Mouse (Mus musculus) cerebellum, adult (tissue): ENCODE data around the gene Gba2.
A peak's percentile ranks its signal among the peaks of the same experiment; 100 is the strongest.

Experiments used
- ATAC-seq: cut with Nextera tagmentation; 2 replicates; pipeline ENCODE4 v1.9.2; 2017; ENCODE audit warnings: mild to moderate bottlenecking, moderate library complexity, mixed read lengths; ENCODE audit not compliant: insufficient number of reproducible peaks, low FRiP score, low TSS enrichment

The Gba2 gene

DNA sequence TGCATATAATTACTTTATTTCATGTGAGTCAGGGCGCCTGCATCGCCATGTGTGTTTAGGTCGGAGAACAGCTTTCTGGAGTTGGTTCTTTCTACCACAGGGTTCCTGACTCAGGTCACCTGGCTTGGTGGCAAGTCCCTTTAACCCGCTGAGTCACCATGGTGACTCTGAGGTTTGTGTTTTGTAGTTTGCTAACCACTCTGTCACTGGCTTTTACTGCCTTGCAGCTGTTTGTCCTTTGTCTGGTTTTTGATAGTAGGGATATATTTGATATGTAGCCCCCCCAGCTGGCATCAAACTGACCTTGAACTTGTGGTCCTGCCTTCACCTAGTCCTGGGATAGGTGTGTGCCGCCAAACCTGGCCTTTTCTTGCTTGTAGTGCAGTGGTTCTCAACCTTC, 3.6 kb upstream of the Gba2 start:
- no peak for ATAC-seq

GRCm38 (mm10) chr4:43581381-43581780, 2.7 kb upstream of the Gba2 start:
- ATAC-seq, result no peak

DNA sequence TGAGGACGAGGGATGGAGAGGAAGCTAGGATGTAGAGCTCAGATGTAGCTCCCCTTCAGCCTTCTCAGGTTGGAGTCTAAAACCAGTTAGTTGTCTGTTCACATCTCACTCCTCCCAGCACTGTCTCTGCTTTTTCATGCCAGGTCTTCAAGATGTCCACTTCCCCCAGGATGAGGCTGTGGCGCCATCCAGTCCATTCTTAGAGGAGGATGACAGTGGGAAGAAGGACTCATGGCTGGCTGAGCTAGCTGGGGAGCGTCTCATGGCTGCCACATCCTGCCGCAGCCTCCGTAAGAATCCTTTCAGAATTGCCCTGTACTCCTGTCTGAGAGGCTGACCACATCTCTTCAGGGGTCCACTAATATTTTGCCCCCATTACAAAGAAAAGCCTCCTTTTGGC, 2.0 kb upstream of the Gba2 start:
- ATAC-seq, result no peak

GRCm38 (mm10) chr4:43579731-43580130, 1.1 kb upstream of the Gba2 start:
- no peak for ATAC-seq

DNA sequence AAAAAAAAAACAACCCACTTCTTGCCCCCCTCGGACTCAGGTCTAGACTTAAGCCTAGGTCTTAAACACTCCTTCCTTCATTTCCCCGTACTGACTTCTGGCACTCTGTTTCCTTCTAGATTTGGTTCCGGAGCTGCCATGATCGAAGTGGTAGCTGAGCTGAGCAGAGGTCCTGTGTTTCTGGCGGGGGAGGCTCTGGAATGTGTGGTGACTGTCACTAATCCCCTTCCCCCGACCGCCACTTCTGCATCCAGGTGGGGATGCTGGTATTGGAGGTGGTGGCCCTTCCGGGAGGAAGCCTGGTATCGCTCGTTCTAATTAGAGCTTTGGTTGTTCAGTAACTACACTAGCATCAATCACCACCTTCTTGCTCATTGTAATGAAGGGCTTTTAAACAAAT, 583 bp upstream of the Gba2 start:
- ATAC-seq, result no peak

DNA sequence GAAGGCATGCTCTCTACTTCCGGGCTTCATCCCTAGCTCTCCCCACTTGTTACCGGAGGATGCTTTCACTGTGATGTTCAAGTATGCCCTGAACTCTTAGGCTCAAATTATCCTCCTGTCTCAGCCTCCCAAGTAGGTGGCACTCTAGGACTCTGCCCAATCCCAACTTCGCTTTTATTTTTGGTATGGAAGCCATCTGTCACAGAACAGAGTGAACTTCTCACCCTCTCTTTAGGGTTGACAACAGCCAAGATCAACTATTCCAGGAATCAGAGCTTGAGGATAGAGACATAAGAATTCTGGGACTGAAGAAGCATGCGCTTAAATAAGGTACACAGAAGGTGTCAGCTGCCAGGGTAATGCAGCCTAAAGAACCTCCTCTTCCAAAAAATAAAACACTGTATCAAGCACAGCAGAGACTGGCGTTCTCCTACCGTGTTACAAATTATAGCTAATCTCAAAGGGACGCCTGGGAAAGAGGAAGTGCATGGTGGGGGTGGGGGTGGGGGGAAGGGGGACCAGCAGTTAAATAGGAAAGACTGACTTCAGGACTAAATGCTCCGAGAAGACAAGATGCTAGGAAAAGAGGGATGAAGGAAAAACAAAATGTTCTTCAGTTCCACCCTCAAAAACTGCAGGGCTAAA, 1.3 kb downstream of the Gba2 start:
- no peak for ATAC-seq

DNA sequence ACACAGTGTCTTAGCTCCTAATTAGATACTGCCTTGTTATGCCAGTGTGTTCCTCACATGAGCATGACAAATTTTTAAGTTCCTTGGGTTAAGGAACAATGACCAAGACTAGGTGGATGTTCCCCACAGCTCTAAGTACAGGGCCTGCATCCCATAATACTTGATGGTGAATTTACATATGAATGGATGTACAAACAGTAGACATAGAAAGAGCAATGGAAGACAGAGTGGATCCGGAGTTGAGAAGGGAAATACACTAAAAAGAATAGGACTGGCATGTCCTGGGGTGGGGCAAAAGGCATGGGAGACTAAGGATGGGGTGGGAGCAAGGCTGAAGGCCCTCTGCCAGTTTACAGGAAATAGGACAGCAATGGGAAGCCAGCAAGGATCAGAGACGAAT, 3.3 kb downstream of the Gba2 start:
- ATAC-seq, result no peak

GRCm38 (mm10) chr4:43573561-43573960, 5.1 kb downstream of the Gba2 start:
- no peak for ATAC-seq

- no peak for ATAC-seq
Observed at GRCm38 (mm10) chr4:43571395-43572045, 7.2 kb downstream of the Gba2 start.

DNA sequence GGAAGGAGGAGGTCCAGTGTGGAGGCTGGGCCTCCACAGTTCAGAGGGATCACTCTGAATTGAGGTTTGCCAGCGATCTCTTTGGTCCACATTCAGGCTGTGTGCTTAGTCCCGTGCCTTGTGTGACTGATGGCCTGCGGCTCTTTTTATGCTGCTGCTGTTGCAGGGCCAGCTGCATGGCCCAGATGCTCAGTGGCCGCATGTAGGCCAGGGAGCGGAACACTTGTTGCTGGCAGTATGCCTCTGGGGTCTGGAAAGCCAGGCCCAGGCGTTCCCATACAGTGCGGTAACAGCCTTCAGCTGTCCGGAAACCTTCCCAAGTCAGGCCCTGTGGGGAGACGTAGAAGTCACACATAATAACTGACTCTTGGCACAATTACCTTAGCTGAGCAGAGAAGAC, 11.5 kb downstream of the Gba2 start:
- ATAC-seq, result no peak

DNA sequence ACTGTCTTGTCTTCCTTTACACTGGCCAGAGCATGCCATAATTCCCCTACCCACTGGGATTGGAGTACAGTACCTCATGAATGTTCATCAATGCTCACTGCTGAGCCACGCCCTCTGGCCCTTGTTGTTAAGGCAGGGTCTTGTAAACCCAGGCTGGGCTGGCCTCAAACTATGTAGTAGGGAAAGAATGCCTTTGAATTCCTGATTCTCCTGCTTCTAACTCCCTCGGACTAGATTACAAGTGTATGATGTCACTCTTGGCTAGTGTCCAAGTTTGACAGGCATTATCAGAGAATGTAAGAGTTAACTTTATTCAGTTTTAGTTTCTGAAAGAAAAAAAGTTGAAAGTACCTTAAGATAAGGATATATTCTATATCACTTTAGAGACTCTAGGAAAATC, 14.4 kb downstream of the Gba2 start:
- no peak for ATAC-seq

DNA sequence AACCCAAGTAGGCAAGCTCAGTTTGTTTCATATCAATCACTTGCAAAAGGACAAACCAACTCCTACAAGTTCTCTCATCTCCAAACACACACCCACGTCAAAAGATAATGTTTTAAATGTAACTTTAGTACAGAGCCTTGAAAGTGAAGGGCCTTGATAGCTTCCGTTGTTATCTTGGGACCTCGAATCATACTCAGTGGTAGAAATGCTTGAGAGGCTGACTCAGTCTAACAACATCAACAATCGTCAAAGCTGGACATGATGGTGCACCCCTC, 15.1 kb downstream of the Gba2 start:
- no peak for ATAC-seq

DNA sequence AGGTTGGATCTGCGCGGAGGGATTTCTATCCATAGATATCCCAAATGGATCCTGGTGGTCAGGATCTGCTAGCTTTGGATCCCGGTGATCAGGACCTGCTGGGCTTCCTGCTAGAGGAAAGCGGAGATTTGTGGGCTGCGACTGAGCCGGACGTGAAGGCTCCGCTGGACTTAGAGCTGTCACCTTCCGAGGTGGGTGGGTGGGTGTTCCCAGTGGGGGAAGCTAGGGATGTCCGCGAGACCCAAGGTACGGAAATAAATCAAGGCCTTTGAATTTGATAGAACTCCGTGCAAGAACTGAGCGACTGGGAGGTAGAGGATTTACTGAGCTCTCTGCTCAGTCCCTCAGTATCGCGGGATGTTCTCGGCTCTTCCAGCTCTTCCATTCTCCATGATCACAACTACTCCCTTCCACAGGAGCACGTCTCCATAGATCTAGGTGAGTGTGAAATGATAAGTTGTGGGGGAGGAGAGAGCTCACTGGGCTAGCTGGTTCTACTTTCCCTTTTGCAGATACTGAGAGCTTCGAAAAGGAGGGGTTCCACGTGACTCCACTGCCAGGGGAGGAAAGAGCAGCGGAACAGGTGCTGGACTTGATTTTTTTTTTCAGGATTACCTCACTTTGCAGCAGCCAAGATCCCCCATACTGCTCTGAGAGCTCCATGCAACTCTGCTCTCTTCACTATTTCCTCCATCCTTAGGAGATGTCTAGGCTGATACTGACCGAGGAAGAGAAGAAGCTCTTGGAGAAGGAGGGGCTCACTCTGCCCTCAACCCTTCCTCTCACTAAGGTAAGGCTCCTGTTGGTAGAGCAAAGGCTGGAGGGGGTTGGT, 15.7 kb downstream of the Gba2 start:
- ATAC-seq, result peak; percentile 9; the same call in 1 of the 2 replicates

GRCm38 (mm10) chr4:43561997-43562768, 16.5 kb downstream of the Gba2 start, which contains the start of the genes Creb3 and Tln1:
Gene Creb3, plus strand, starts transcription at chr4:43562332.
Gene Tln1, minus strand, starts transcription at chr4:43562691.
- ATAC-seq, result peak; percentile 91

- ATAC-seq, result peak; percentile 13; the same call in 1 of the 2 replicates
Observed at GRCm38 (mm10) chr4:43561436-43561996, 17.2 kb downstream of the Gba2 start.

DNA sequence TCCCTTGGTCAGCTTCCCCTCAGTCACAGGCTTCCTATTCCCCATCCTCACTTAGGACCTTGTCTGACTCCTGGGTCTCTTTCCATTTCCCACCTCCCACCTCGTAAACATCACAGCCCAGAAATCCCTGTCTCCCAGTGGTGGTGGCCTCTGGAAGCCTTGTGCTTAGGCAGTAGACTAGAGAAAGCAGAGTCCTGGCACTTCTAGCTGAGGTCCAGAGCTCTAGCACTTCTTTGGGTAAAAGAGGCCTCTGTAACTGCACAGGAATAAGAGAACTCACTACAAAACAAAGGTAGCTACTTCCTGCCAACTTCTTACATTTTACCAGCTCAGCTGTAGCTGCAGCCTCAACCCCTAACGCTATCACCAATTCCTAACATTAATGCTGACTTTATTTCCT, 17.7 kb downstream of the Gba2 start:
- no peak for ATAC-seq

GRCm38 (mm10) chr4:43560243-43560611, 18.4 kb downstream of the Gba2 start:
- ATAC-seq, result no peak

- no peak for ATAC-seq
Observed at GRCm38 (mm10) chr4:43559519-43560242, 19.0 kb downstream of the Gba2 start.

DNA sequence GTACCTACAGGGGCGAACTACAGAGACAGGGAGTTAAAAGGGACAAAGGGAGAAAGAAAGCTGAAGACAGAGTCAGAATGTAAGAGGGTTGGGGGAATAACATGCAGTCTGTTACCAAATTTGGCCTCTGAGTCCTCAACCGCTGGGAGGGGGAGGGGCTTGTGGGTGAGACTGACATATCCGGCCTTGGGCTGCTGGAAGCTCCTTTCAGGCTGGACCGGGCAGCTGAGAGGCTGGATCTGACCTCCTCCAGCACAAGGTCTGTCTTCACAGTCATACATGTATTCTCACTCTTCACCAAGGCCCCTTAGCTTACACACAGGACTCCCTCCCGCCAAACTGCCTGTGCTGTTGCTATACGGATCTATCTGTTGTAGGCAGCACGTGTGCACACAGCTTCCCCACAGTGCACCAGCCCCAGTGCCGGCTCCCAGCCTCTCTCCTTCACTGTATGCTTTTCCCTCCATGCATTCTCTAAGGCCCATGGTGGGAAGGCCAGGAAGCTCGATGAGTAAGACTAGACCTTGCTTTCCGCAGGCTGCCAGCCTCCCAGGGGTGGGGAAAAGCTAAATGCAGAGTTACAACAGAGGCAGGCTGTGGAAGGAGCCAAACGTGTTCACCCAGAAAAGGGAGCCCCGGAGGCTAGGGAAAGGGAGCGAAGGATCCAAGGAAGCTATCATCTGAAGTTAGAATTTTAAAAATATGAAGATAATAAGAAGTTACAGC, 19.9 kb downstream of the Gba2 start:
- ATAC-seq, result no peak
